Mouse (Mus musculus): ENCODE measurements at regions not wholly inside any gene's neighbourhood (a gene's known extent, or its start where the extent isn't known, plus 50 kb on each side); places are given as distances from the start of the nearest gene placed in this dataset.

- Histone ChIP-seq H3K4me1 (ENCODE audit: control insufficient read depth, insufficient read depth, low read length) (no peaks in the 10 kb centered on the region), H3K27ac (ENCODE audit: low read depth, low read length) (no peak overlapping the region), H3K4me2 (no peak overlapping the region), H3K9ac (ENCODE audit: low read length) (no peak overlapping the region), H3K9me3 (ENCODE audit: control insufficient read depth, low read length) (no peaks in the 10 kb centered on the region), H3K27me3 (ENCODE audit: control insufficient read depth, insufficient read depth, low read length) (no peaks in the 10 kb centered on the region), H3K36me3 (ENCODE audit: control insufficient read depth, insufficient read depth, low read length) (no peaks in the 10 kb centered on the region), H3K4me3 (ENCODE audit: low read depth, low read length) (no peak overlapping the region)
- no peak for DNase-seq (ENCODE audit: low spot score, missing footprints)
- no peak for ATAC-seq (ENCODE audit: low FRiP score)
- WGBS: 79% methylated on average over 14 of the region's 14 CpGs
These were observed 354.0 kb downstream of the Matn1 start for GRCm38 (mm10) chr4:131298011-131298674.

- no peaks in the 10 kb centered on the region for H3K4me1 ChIP-seq (ENCODE audit: control insufficient read depth, insufficient read depth, low read length)
- no peaks in the 10 kb centered on the region for H3K9me3 ChIP-seq (ENCODE audit: control insufficient read depth, low read length)
- no peak for ATAC-seq (ENCODE audit: low FRiP score)
- WGBS: 66% methylated on average over 3 of the region's 3 CpGs
- no peak overlapping the region for H3K4me3 ChIP-seq (ENCODE audit: low read depth, low read length)
- H3K27me3 ChIP-seq (ENCODE audit: control insufficient read depth, insufficient read depth, low read length): no peaks in the 10 kb centered on the region
- H3K27ac ChIP-seq (ENCODE audit: low read depth, low read length): no peak overlapping the region
- H3K36me3 ChIP-seq (ENCODE audit: control insufficient read depth, insufficient read depth, low read length): no peaks in the 10 kb centered on the region
- H3K9ac ChIP-seq (ENCODE audit: low read length): no peak overlapping the region
- DNase-seq (ENCODE audit: low spot score, missing footprints): no peak
- H3K4me2 ChIP-seq: no peak overlapping the region
These were observed 359.8 kb downstream of the Matn1 start for GRCm38 (mm10) chr4:131303936-131304335.

GRCm38 (mm10) chr4:131304361-131304777 is 360.2 kb downstream of the Matn1 start:
- Histone ChIP-seq H3K36me3 (ENCODE audit: control insufficient read depth, insufficient read depth, low read length) (no peaks in the 10 kb centered on the region), H3K27me3 (ENCODE audit: control insufficient read depth, insufficient read depth, low read length) (no peaks in the 10 kb centered on the region), H3K9ac (ENCODE audit: low read length) (no peak overlapping the region), H3K4me1 (ENCODE audit: control insufficient read depth, insufficient read depth, low read length) (no peaks in the 10 kb centered on the region), H3K27ac (ENCODE audit: low read depth, low read length) (no peak overlapping the region), H3K4me2 (no peak overlapping the region), H3K4me3 (ENCODE audit: low read depth, low read length) (no peak overlapping the region), H3K9me3 (ENCODE audit: control insufficient read depth, low read length) (no peaks in the 10 kb centered on the region)
- ATAC-seq (ENCODE audit: low FRiP score): no peak
- whole genome bisulfite sequencing: 82% methylated on average over 12 of the region's 12 CpGs
- no peak for DNase-seq (ENCODE audit: low spot score, missing footprints)

GRCm38 (mm10) chr4:131314231-131314630 is 370.0 kb downstream of the Matn1 start:
- H3K4me1 ChIP-seq (ENCODE audit: control insufficient read depth, insufficient read depth, low read length): no peaks in the 10 kb centered on the region
- H3K27ac ChIP-seq (ENCODE audit: low read depth, low read length): no peak overlapping the region
- H3K4me2 ChIP-seq: no peak overlapping the region
- H3K36me3 ChIP-seq (ENCODE audit: control insufficient read depth, insufficient read depth, low read length): no peaks in the 10 kb centered on the region
- ATAC-seq (ENCODE audit: low FRiP score) (no peak), DNase-seq (ENCODE audit: low spot score, missing footprints) (no peak)
- no peak overlapping the region for H3K4me3 ChIP-seq (ENCODE audit: low read depth, low read length)
- WGBS: 73% methylated on average over 3 of the region's 3 CpGs
- H3K9ac ChIP-seq (ENCODE audit: low read length): no peak overlapping the region
- H3K27me3 ChIP-seq (ENCODE audit: control insufficient read depth, insufficient read depth, low read length): no peaks in the 10 kb centered on the region
- H3K9me3 ChIP-seq (ENCODE audit: control insufficient read depth, low read length): no peaks in the 10 kb centered on the region

- no peaks in the 10 kb centered on the region for H3K9me3 ChIP-seq (ENCODE audit: control insufficient read depth, low read length)
- H3K4me1 ChIP-seq (ENCODE audit: control insufficient read depth, insufficient read depth, low read length): no peaks in the 10 kb centered on the region
- H3K4me3 ChIP-seq (ENCODE audit: low read depth, low read length): no peak overlapping the region
- 85% methylated on average over 3 of the region's 3 CpGs for WGBS
- no peak for DNase-seq (ENCODE audit: low spot score, missing footprints)
- no peak for ATAC-seq (ENCODE audit: low FRiP score)
- no peak overlapping the region for H3K4me2 ChIP-seq
- H3K36me3 ChIP-seq (ENCODE audit: control insufficient read depth, insufficient read depth, low read length): no peaks in the 10 kb centered on the region
- no peaks in the 10 kb centered on the region for H3K27me3 ChIP-seq (ENCODE audit: control insufficient read depth, insufficient read depth, low read length)
- no peak overlapping the region for H3K9ac ChIP-seq (ENCODE audit: low read length)
- no peak overlapping the region for H3K27ac ChIP-seq (ENCODE audit: low read depth, low read length)
These were observed 371.9 kb downstream of the Matn1 start for GRCm38 (mm10) chr4:131316041-131316440.

- no peak overlapping the region for H3K9ac ChIP-seq (ENCODE audit: low read length)
- ATAC-seq (ENCODE audit: low FRiP score) (no peak), DNase-seq (ENCODE audit: low spot score, missing footprints) (no peak)
- H3K9me3 ChIP-seq (ENCODE audit: control insufficient read depth, low read length): no peaks in the 10 kb centered on the region
- H3K36me3 ChIP-seq (ENCODE audit: control insufficient read depth, insufficient read depth, low read length): no peaks in the 10 kb centered on the region
- no peaks in the 10 kb centered on the region for H3K4me1 ChIP-seq (ENCODE audit: control insufficient read depth, insufficient read depth, low read length)
- WGBS: 89% methylated on average over 5 of the region's 5 CpGs
- no peak overlapping the region for H3K27ac ChIP-seq (ENCODE audit: low read depth, low read length)
- H3K4me2 ChIP-seq: no peak overlapping the region
- no peaks in the 10 kb centered on the region for H3K27me3 ChIP-seq (ENCODE audit: control insufficient read depth, insufficient read depth, low read length)
- no peak overlapping the region for H3K4me3 ChIP-seq (ENCODE audit: low read depth, low read length)
These were observed 378.1 kb downstream of the Matn1 start for GRCm38 (mm10) chr4:131322323-131322722.

- 72% methylated on average over 3 of the region's 3 CpGs for WGBS
- H3K27ac ChIP-seq (ENCODE audit: low read depth, low read length): no peak overlapping the region
- H3K4me3 ChIP-seq (ENCODE audit: low read depth, low read length): no peak overlapping the region
- no peak overlapping the region for H3K9ac ChIP-seq (ENCODE audit: low read length)
- H3K9me3 ChIP-seq (ENCODE audit: control insufficient read depth, low read length): no peaks in the 10 kb centered on the region
- ATAC-seq (ENCODE audit: low FRiP score) (no peak), DNase-seq (ENCODE audit: low spot score, missing footprints) (no peak)
- no peaks in the 10 kb centered on the region for H3K4me1 ChIP-seq (ENCODE audit: control insufficient read depth, insufficient read depth, low read length)
- no peaks in the 10 kb centered on the region for H3K36me3 ChIP-seq (ENCODE audit: control insufficient read depth, insufficient read depth, low read length)
- H3K27me3 ChIP-seq (ENCODE audit: control insufficient read depth, insufficient read depth, low read length): no peaks in the 10 kb centered on the region
- H3K4me2 ChIP-seq: no peak overlapping the region
These were observed 380.3 kb downstream of the Matn1 start for GRCm38 (mm10) chr4:131324486-131324885.

- ATAC-seq (ENCODE audit: low FRiP score): no peak
- DNase-seq (ENCODE audit: low spot score, missing footprints): no peak
- H3K27ac ChIP-seq (ENCODE audit: low read depth, low read length): no peak overlapping the region
- no peaks in the 10 kb centered on the region for H3K36me3 ChIP-seq (ENCODE audit: control insufficient read depth, insufficient read depth, low read length)
- H3K9me3 ChIP-seq (ENCODE audit: control insufficient read depth, low read length): no peaks in the 10 kb centered on the region
- no peak overlapping the region for H3K9ac ChIP-seq (ENCODE audit: low read length)
- H3K4me2 ChIP-seq: no peak overlapping the region
- no peaks in the 10 kb centered on the region for H3K27me3 ChIP-seq (ENCODE audit: control insufficient read depth, insufficient read depth, low read length)
- H3K4me3 ChIP-seq (ENCODE audit: low read depth, low read length): no peak overlapping the region
- no peaks in the 10 kb centered on the region for H3K4me1 ChIP-seq (ENCODE audit: control insufficient read depth, insufficient read depth, low read length)
- WGBS: 93% methylated on average over 11 of the region's 11 CpGs
These were observed 381.0 kb downstream of the Matn1 start for GRCm38 (mm10) chr4:131325200-131325599.

GRCm38 (mm10) chr4:131325609-131326008 is 381.4 kb downstream of the Matn1 start:
- Histone ChIP-seq H3K9me3 (ENCODE audit: control insufficient read depth, low read length) (no peaks in the 10 kb centered on the region), H3K36me3 (ENCODE audit: control insufficient read depth, insufficient read depth, low read length) (no peaks in the 10 kb centered on the region), H3K27me3 (ENCODE audit: control insufficient read depth, insufficient read depth, low read length) (no peaks in the 10 kb centered on the region), H3K4me1 (ENCODE audit: control insufficient read depth, insufficient read depth, low read length) (no peaks in the 10 kb centered on the region), H3K27ac (ENCODE audit: low read depth, low read length) (no peak overlapping the region), H3K4me3 (ENCODE audit: low read depth, low read length) (no peak overlapping the region), H3K4me2 (no peak overlapping the region), H3K9ac (ENCODE audit: low read length) (no peak overlapping the region)
- 88% methylated on average over 3 of the region's 3 CpGs for WGBS
- DNase-seq (ENCODE audit: low spot score, missing footprints) (no peak), ATAC-seq (ENCODE audit: low FRiP score) (no peak)
